Mouse (Mus musculus) cerebellum, postnatal 14 days (tissue): ENCODE results near the gene Arhgap23.

Experiments
- DNase-seq, 2 experiments: peaks; one replicate each; pipeline ENCODE4 v3.0.0; 2021; ENCODE audit warnings: mixed read lengths in 2 of 2

Arhgap23 gene

GRCm38 (mm10) chr11:97534442-97535307 is 119.3 kb downstream of the Arhgap23 start:
- DNase-seq: peak; percentile 66 to 70

- peak in 1 of 2 experiments; percentile 69 for DNase-seq
Measured at GRCm38 (mm10) chr11:97535308-97535630, 119.9 kb downstream of the Arhgap23 start.

- DNase-seq: no peak
Measured at GRCm38 (mm10) chr11:97535660-97536059, 120.3 kb downstream of the Arhgap23 start.

DNA sequence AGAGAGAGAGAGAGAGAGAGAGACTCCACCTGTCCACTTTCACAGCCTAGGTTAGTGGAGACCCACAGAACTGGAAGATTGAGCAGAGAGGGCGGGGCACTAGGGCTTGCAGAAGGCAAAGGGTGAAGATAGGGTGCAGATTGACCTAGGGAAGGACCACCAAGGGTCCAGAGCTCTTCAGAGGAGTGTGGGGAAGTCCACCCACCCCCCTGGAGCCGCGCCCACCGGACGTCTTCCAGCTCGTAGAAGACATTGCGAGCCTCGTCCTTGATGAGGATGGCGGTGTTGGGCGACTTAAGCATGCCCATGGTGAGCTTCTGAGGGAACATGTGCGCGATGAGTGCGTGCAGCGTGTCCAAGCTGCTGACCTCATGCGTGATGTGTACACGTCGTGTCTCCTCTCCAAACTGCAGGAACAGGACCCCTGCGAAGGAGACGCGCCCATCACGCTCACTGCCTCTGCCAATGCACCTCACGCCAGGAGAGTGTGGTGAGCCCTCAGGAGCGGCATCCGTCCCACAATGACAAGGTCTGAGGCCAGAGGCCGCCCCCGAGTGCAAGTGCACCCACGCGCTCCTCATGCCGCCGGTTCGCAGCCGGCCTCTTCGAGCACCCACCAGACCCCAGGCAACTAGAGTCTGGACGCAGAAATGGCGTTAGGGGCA is 120.9 kb downstream of the Arhgap23 start:
- DNase-seq: peak; percentile 74 to 78

GRCm38 (mm10) chr11:97536835-97537579 is 121.7 kb downstream of the Arhgap23 start:
- peak; percentile 94 to 95 for DNase-seq

GRCm38 (mm10) chr11:97537580-97538089 is 122.3 kb downstream of the Arhgap23 start:
- peak; percentile 68 to 70 for DNase-seq

GRCm38 (mm10) chr11:97539622-97540021 is 124.3 kb downstream of the Arhgap23 start:
- peak in 1 of 2 experiments; percentile 28 for DNase-seq

GRCm38 (mm10) chr11:97540136-97540535 is 124.8 kb downstream of the Arhgap23 start:
- no peak for DNase-seq

DNA sequence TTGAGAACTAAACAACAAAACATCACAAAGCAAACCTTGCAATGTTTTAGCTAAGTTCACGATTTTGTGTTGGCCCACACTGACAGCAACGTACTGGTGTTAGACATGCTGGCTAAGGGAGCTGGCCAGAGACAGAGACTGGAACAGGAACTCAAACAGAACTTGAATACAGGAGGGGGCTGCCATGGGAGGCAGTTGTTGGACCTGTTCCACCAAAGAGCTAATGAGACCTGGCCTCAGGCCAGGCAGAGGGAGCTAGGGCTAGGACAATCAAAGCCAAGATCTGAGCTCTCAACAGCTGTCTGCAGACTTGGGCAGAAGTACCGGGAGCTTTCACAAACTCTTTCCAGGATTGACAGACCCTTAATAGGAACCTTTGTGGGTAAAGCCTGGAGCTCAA is 125.3 kb downstream of the Arhgap23 start:
- DNase-seq: peak; percentile 77 to 78

DNA sequence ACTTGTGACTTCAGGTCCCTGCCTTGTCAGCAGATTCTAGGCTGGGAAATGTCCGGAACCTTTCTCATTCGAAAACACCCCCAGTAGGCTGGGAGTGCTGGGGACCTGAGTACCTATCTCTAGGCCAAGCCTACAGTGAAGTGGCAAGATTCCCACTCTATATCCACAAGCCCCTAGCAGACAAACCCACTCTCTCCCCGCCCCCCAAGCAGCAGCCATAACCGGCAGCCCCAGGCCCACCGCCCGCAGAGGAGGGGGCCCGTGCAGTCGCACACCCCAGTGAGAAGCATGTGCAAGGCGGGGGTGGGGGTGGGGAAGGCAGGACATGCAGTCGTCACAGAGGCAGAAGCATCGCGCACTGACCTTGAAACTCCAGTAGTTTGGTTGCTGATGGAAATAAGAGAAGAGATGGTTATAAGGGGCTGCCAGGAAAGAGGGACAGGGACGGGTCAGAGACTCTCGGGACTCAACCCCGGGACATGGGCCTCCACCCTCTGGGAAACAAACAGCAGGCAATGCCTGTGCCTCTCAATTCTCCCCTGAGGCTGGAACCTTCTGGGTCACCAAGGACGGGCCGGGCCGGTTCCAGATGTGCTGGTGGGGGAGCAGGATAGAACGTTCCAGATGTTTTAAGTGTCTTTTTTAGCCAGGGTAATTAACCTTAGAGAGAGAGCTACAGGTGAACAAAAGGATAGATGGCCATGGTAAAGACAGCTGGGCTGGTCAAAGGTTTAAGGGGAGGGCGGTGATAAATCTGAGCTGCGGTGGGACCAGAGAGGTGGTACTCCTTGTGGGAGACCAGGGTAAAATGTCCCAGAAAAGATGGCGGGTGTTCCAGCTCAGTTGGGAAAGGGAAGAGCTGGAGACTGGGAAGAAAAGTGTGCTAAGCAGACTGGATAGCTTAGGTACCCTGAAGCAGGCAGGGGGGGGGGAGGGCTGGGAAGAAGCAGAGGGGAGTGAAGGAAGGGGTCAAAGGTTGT is 127.1 kb downstream of the Arhgap23 start:
- DNase-seq: peak in 1 of 2 experiments; percentile 45

GRCm38 (mm10) chr11:97543181-97543733 is 127.9 kb downstream of the Arhgap23 start:
- peak; percentile 95 to 99 for DNase-seq

- peak in 1 of 2 experiments; percentile 47 for DNase-seq
Measured at GRCm38 (mm10) chr11:97543883-97544282, 128.6 kb downstream of the Arhgap23 start.

GRCm38 (mm10) chr11:97545808-97546560 is 130.7 kb downstream of the Arhgap23 start:
- DNase-seq: peak; percentile 55 to 66

DNA sequence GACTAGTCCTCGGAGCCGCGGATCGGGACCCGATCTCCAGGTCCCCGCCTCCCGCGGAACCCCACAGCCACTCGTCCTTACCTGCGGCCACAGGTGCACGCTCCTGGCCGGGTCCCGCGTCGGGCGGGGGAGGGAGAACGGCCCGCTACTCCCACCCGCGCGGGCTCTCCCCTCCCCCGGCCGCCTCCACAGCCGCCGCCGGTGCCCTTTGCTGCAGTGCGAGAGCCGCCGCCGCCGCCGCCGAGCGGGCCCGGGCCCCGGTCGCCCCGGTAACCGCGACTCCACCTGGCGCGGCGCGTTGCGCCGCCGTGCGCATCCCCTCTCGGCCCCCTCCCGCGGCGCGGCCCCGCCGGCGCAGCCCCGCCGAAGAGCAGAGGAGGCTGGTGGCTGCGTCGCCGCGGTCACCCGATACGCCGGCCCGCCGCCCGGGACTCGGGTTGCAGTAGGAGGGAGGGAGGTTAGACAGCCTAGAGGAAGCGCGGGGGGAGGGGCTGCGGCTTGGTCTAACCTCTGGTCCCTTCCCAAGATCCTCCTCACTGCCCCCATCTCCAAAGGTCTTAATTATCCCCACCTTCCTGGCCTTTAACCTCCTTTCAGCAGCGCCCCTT is 131.6 kb downstream of the Arhgap23 start:
- peak; percentile 71 to 78 for DNase-seq

DNA sequence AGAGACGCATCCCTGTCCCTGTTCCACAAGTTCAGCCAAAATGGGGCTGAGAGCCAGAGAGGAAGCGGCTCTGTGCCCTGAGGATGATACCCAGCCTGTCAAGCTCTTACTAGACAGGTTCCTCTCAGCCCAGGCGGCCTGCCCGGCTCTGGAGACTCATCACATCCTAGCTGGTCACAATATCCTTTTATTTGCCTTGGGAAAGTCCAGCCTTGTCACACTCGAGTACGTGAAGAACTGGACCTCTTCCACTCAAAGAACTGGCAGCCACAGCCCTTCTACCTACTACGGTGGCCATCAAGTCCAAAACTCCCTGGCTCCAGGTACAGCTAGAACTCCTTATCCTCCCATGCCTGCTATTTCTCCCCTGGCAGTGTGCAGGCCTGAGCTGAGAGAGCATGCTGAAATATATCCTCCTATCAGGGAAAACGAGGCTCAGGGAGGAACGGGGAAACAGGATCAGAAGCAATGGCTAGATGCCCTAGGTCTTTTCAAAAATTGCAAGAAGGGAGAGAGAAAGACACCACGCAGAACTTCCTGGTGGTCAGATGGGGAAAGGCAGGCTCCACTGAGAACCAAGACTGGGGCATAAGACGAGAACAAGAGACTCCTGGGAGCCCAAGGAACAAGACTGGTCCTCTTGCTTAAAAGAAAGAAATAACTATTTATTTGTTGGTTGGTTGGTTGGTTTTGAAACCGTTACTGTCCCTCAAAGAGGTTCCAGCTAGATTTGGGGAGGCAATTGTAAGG is 132.8 kb downstream of the Arhgap23 start:
- peak; percentile 45 to 53 for DNase-seq

- DNase-seq: peak in 1 of 2 experiments; percentile 40
Measured at GRCm38 (mm10) chr11:97548757-97549156, 133.4 kb downstream of the Arhgap23 start.
